Mouse (Mus musculus) myocyte (in vitro differentiated cells): ENCODE results near the gene Tmem28. TPM values are rescaled to one million over a fixed set of nuclear protein-coding genes. Genes with fewer than 3 reads are reported as not detected.

Source experiments
- H3K27me3 ChIP-seq: one replicate; pipeline ENCODE4 v1.6.1; 2011; ENCODE audit not compliant: control insufficient read depth, insufficient read depth, insufficient read length
- H3K36me3 ChIP-seq: one replicate; pipeline ENCODE4 v1.6.1; 2011; ENCODE audit not compliant: control insufficient read depth, insufficient read depth
- H3K4me2 ChIP-seq: one replicate; pipeline ENCODE4 v1.6.1; 2011; ENCODE audit warnings: low read depth, control low read depth
- H3K4me3 ChIP-seq: one replicate; pipeline ENCODE4 v1.5.1; 2011; ENCODE audit warnings: mild to moderate bottlenecking, control low read depth, moderate library complexity
- H3K79me2 ChIP-seq: one replicate; pipeline ENCODE4 v1.6.1; 2011; ENCODE audit not compliant: control insufficient read depth, insufficient read depth
- H3ac ChIP-seq: one replicate; pipeline ENCODE4 v1.6.1; 2011; ENCODE audit not compliant: control insufficient read depth, insufficient read length
- CEBPB ChIP-seq: IDR thresholded peaks from 2 replicates; pipeline ENCODE4 v1.6.1; 2011; ENCODE audit warnings: mild to moderate bottlenecking, moderate library complexity; ENCODE audit not compliant: poor library complexity, insufficient read depth, severe bottlenecking
- E2F4 ChIP-seq: IDR thresholded peaks from one replicate; pipeline ENCODE4 v1.6.1; 2011; ENCODE audit warnings: mild to moderate bottlenecking, control low read depth, moderate library complexity; ENCODE audit not compliant: insufficient read depth
- MAX ChIP-seq: IDR thresholded peaks from one replicate; pipeline ENCODE4 v1.6.1; 2011; ENCODE audit warnings: low read depth, mild to moderate bottlenecking, control low read depth
- MYOD1 ChIP-seq, 3 experiments: IDR thresholded peaks; one replicate each; pipeline ENCODE4 v1.6.1; 2011; ENCODE audit warnings: control low read depth in 2 of 3, low read depth in 2 of 3, mild to moderate bottlenecking in 2 of 3, moderate library complexity in 1 of 3; ENCODE audit not compliant: insufficient read length in 2 of 3, control insufficient read depth in 1 of 3
- MYOG ChIP-seq, 3 experiments: IDR thresholded peaks; one replicate each; pipeline ENCODE4 v1.6.1; 2011; ENCODE audit warnings: control low read depth in 2 of 3, low read depth in 2 of 3, mild to moderate bottlenecking in 2 of 3; ENCODE audit not compliant: insufficient read length in 2 of 3, control insufficient read depth in 1 of 3, insufficient read depth in 1 of 3
- POLR2A ChIP-seq: IDR thresholded peaks from one replicate; pipeline ENCODE4 v1.6.1; 2011; ENCODE audit warnings: low read depth, mild to moderate bottlenecking, control low read depth, moderate library complexity; ENCODE audit not compliant: insufficient read length
- POLR2AphosphoS2 ChIP-seq: IDR thresholded peaks from one replicate; pipeline ENCODE4 v1.6.1; 2011; ENCODE audit warnings: low read depth, control low read depth; ENCODE audit not compliant: insufficient read length
- REST ChIP-seq: IDR thresholded peaks from one replicate; pipeline ENCODE4 v1.6.1; 2011; ENCODE audit warnings: mild to moderate bottlenecking, control low read depth, moderate library complexity; ENCODE audit not compliant: insufficient read depth, insufficient read length
- SRF ChIP-seq: IDR thresholded peaks from one replicate; pipeline ENCODE4 v1.6.1; 2011; ENCODE audit warnings: low read depth; ENCODE audit not compliant: control insufficient read depth, insufficient read length
- TCF12 ChIP-seq: IDR thresholded peaks from one replicate; pipeline ENCODE4 v1.6.1; 2011; ENCODE audit warnings: mild to moderate bottlenecking, control low read depth; ENCODE audit not compliant: poor library complexity, insufficient read depth, severe bottlenecking
- TCF3 ChIP-seq: IDR thresholded peaks from one replicate; pipeline ENCODE4 v1.6.1; 2011; ENCODE audit warnings: low read depth, control low read depth; ENCODE audit not compliant: insufficient read length
- USF1 ChIP-seq: IDR thresholded peaks from one replicate; pipeline ENCODE4 v1.6.1; 2011; ENCODE audit warnings: low read depth, mild to moderate bottlenecking, control low read depth, moderate library complexity
- polyA plus RNA-seq: library from polyadenylated mRNA; unstranded; fragments of >200 nt; fragmentation: generic; extraction: Trizol; gene quantifications from one replicate; pipeline ENCODE4 v1.2.1, GENCODE M21; 2012; ENCODE audit warnings: missing spikeins

Tmem28 gene
- polyA plus RNA-seq: not detected

DNA sequence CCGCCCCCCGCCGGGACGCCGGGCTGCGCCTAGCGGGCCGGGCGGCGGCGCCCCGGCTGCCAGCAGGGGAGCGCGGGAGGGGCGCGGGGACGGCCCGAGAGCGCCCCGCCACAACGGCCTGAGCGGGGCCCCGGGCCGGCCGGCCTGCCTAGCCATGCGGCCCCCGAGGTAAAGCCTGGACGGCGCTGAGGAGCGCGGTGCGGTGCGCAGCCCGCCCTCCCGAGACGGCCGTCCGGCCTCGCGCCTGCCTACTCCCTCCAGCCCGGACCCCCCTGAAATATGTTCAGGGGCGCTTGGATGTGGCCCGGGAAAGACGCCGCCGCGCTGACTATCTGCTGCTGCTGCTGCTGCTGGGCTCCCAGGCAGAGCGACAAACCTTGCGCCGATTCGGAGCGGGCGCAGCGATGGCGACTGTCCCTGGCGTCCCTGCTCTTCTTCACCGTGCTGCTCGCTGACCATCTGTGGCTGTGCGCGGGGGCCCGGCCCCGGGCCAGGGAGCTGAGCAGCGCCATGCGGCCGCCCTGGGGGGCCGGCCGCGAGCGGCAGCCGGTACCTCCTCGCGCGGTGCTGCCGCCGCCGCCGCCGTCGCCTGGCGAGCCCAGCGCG lies at the start of gene Tmem28:
TSS of gene Tmem28 (plus strand) at position 232 of the 606 bp plus-strand sequence.
- no peak within 1 kb of the TSS for H3ac ChIP-seq
- no peak within 1 kb of the TSS for H3K4me2 ChIP-seq
- no peak within 1 kb of the TSS for H3K4me3 ChIP-seq
- H3K36me3 ChIP-seq: no peaks in the 10 kb centered on the region
- no peaks in the 10 kb centered on the region for H3K27me3 ChIP-seq
- TF ChIP-seq POLR2AphosphoS2: no peak
- no peak for TF ChIP-seq TCF3
- TF ChIP-seq MAX: no peak
- no peak for TF ChIP-seq TCF12
- TF ChIP-seq MYOG (IDR thresholded peaks at IDR 0.05; ENCODE audit: control insufficient read depth in 1 of 3, insufficient read depth in 1 of 3, insufficient read length in 2 of 3, low read depth in 2 of 3): no peak
- TF ChIP-seq E2F4: no peak
- no peak for TF ChIP-seq SRF
- no peak for TF ChIP-seq REST
- TF ChIP-seq USF1: no peak
- no peaks in the 10 kb centered on the region for H3K79me2 ChIP-seq

- H3K4me3 ChIP-seq: no peak overlapping the region
- no peaks in the 10 kb centered on the region for H3K36me3 ChIP-seq
- no peaks in the 10 kb centered on the region for H3K27me3 ChIP-seq
- H3K4me2 ChIP-seq: no peak overlapping the region
- TF ChIP-seq E2F4: no peak
- no peak for TF ChIP-seq MYOG (IDR thresholded peaks at IDR 0.05; ENCODE audit: control insufficient read depth in 1 of 3, insufficient read depth in 1 of 3, insufficient read length in 2 of 3, low read depth in 2 of 3)
- TF ChIP-seq TCF12: no peak
- TF ChIP-seq REST: no peak
- TF ChIP-seq POLR2AphosphoS2: no peak
- no peak for TF ChIP-seq MAX
- TF ChIP-seq TCF3: no peak
- no peak for TF ChIP-seq MYOD1 (IDR thresholded peaks at IDR 0.05; ENCODE audit: control insufficient read depth in 1 of 3, insufficient read length in 2 of 3, low read depth in 2 of 3)
- TF ChIP-seq POLR2A: no peak
- no peak for TF ChIP-seq SRF
- no peak for TF ChIP-seq USF1
- TF ChIP-seq CEBPB: no peak
- no peaks in the 10 kb centered on the region for H3K79me2 ChIP-seq
- H3ac ChIP-seq: no peak overlapping the region
Measured at GRCm38 (mm10) chrX:99780308-99780707, 40.5 kb upstream of the Tmem28 start.

DNA sequence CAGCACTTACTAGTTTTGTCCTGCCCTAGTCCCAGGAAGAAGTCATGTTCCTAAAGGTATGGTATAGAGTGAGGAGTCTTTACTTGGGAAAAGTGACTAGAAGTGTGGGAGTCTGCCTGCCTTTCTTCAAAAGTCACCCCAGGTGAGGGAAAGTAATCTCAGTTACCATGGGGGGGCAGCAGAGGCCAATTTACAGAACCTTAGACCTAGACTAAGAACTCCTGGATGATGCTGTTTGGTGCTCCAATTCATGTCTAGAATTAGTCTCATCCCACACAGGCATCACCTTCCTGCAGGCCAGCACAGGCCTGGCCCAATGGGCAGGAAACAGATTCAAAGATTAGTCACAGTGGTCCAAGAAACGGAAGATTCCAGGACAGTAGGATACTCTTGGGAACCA lies 12.4 kb upstream of the Tmem28 start:
- TF ChIP-seq MYOD1 (IDR thresholded peaks at IDR 0.05; ENCODE audit: control insufficient read depth in 1 of 3, insufficient read length in 2 of 3, low read depth in 2 of 3): no peak
- TF ChIP-seq SRF: no peak
- TF ChIP-seq USF1: no peak
- no peak for TF ChIP-seq CEBPB
- no peak for TF ChIP-seq REST
- TF ChIP-seq POLR2A: no peak
- no peak for TF ChIP-seq POLR2AphosphoS2
- TF ChIP-seq MAX: no peak
- no peak for TF ChIP-seq TCF3
- TF ChIP-seq TCF12: no peak
- TF ChIP-seq MYOG (IDR thresholded peaks at IDR 0.05; ENCODE audit: control insufficient read depth in 1 of 3, insufficient read depth in 1 of 3, insufficient read length in 2 of 3, low read depth in 2 of 3): no peak
- no peak for TF ChIP-seq E2F4

DNA sequence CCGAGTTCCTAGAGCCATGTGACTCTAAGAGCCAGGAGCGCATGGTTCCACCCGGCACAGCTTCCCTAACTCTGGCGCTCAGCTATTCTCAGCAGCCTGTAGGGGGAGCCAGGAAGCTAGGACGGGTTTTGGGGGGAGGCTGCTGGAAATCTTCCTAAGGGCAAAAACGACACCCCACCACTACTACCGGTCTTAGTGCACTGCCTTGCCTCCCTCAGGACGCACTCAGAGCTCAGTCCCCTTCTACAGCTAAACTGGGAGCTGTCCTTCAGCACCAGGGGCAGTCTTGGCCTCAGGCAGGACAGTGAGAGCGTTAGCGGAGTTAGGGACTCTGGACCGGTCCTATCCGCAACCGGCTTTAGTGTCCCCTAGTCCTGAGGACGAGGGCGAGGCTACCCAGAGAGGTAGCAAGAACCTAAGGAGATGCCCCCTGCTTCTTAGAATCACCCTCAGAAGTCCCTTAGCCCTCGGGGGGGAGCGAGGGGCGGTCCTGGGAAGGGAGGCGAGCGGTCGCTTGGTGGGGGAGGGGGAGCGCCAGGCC lies 1.4 kb upstream of the Tmem28 start:
- Histone ChIP-seq H3ac (no peak overlapping the region), H3K36me3 (no peaks in the 10 kb centered on the region), H3K27me3 (no peaks in the 10 kb centered on the region), H3K4me3 (no peak overlapping the region), H3K4me2 (no peak overlapping the region), H3K79me2 (no peaks in the 10 kb centered on the region)
- TF ChIP-seq CEBPB: no peak
- TF ChIP-seq SRF: no peak
- TF ChIP-seq POLR2A: no peak
- no peak for TF ChIP-seq TCF12
- TF ChIP-seq MAX: no peak
- TF ChIP-seq USF1: no peak
- TF ChIP-seq POLR2AphosphoS2: no peak
- TF ChIP-seq MYOD1 (IDR thresholded peaks at IDR 0.05; ENCODE audit: control insufficient read depth in 1 of 3, insufficient read length in 2 of 3, low read depth in 2 of 3): no peak
- TF ChIP-seq E2F4: no peak
- no peak for TF ChIP-seq REST
- no peak for TF ChIP-seq MYOG (IDR thresholded peaks at IDR 0.05; ENCODE audit: control insufficient read depth in 1 of 3, insufficient read depth in 1 of 3, insufficient read length in 2 of 3, low read depth in 2 of 3)
- no peak for TF ChIP-seq TCF3

More for the DNA sequence above, 12.4 kb upstream of the Tmem28 start:
- H3K36me3 ChIP-seq: no peaks in the 10 kb centered on the region
- no peak overlapping the region for H3ac ChIP-seq
- H3K4me3 ChIP-seq: no peak overlapping the region
- H3K79me2 ChIP-seq: no peaks in the 10 kb centered on the region
- no peak overlapping the region for H3K4me2 ChIP-seq
- H3K27me3 ChIP-seq: no peaks in the 10 kb centered on the region
